Mouse (Mus musculus) kidney, postnatal 10 days (tissue): ENCODE results near the gene Sema6d.

Source experiments
- DNase-seq: peaks from one replicate; pipeline ENCODE4 v3.0.0; 2021; ENCODE audit warnings: mixed read lengths

Gene Sema6d

GRCm38 (mm10) chr2:124478526-124478925 lies 388.8 kb downstream of the Sema6d start:
- DNase-seq, result no peak

- DNase-seq, result no peak
These were observed 396.0 kb downstream of the Sema6d start for GRCm38 (mm10) chr2:124485761-124486160.

- no peak for DNase-seq
These were observed 400.4 kb downstream of the Sema6d start for GRCm38 (mm10) chr2:124490010-124490801.

- no peak for DNase-seq
These were observed 406.0 kb downstream of the Sema6d start for GRCm38 (mm10) chr2:124495751-124496150.

GRCm38 (mm10) chr2:124499670-124500069 lies 409.9 kb downstream of the Sema6d start:
- DNase-seq, result no peak

GRCm38 (mm10) chr2:124505784-124506489 lies 416.2 kb downstream of the Sema6d start:
- no peak for DNase-seq

- DNase-seq, result no peak
These were observed 418.0 kb downstream of the Sema6d start for GRCm38 (mm10) chr2:124507804-124508203.

- no peak for DNase-seq
These were observed 419.7 kb downstream of the Sema6d start for GRCm38 (mm10) chr2:124509479-124509878.

- DNase-seq, result no peak
These were observed 422.1 kb downstream of the Sema6d start for GRCm38 (mm10) chr2:124511826-124512225.

GRCm38 (mm10) chr2:124522426-124522825 lies 432.7 kb downstream of the Sema6d start:
- peak; percentile 25 for DNase-seq

- no peak for DNase-seq
These were observed 433.9 kb downstream of the Sema6d start for GRCm38 (mm10) chr2:124523667-124524066.

- DNase-seq, result peak; percentile 65
These were observed 434.4 kb downstream of the Sema6d start for GRCm38 (mm10) chr2:124524167-124524566.

GRCm38 (mm10) chr2:124527641-124528040 lies 437.9 kb downstream of the Sema6d start:
- no peak for DNase-seq

GRCm38 (mm10) chr2:124530441-124530840 lies 440.7 kb downstream of the Sema6d start:
- no peak for DNase-seq

- DNase-seq, result no peak
These were observed 441.3 kb downstream of the Sema6d start for GRCm38 (mm10) chr2:124531062-124531461.

GRCm38 (mm10) chr2:124532906-124533305 lies 443.1 kb downstream of the Sema6d start:
- DNase-seq, result no peak

- DNase-seq, result no peak
These were observed 443.8 kb downstream of the Sema6d start for GRCm38 (mm10) chr2:124533602-124534001.

GRCm38 (mm10) chr2:124550315-124550714 lies 460.5 kb downstream of the Sema6d start:
- DNase-seq, result no peak

- DNase-seq, result peak; percentile 43
These were observed 465.1 kb downstream of the Sema6d start for GRCm38 (mm10) chr2:124554751-124555415.

GRCm38 (mm10) chr2:124556861-124557499 lies 467.2 kb downstream of the Sema6d start:
- DNase-seq, result no peak

GRCm38 (mm10) chr2:124558021-124558420 lies 468.3 kb downstream of the Sema6d start:
- DNase-seq, result no peak

GRCm38 (mm10) chr2:124561668-124562067 lies 471.9 kb downstream of the Sema6d start:
- DNase-seq, result no peak

- DNase-seq, result no peak
These were observed 472.3 kb downstream of the Sema6d start for GRCm38 (mm10) chr2:124562091-124562490.
